Mouse (Mus musculus): Measurements from ENCODE around the gene St6galnac3.

GRCm38 (mm10) chr3:153305153-153305552 is 419.8 kb downstream of the St6galnac3 start:
- no peak for TF ChIP-seq POLR2A (IDR thresholded peaks at IDR 0.05; ENCODE audit: low read depth, low read length)
- no peak for TF ChIP-seq CTCF (conservative IDR thresholded peaks at IDR 0.05; ENCODE audit: insufficient read depth, insufficient read length, low read depth, low read length)
